Mouse (Mus musculus): ENCODE results near the gene Gm7073. TPM values are rescaled to one million over a fixed set of nuclear protein-coding genes. Genes with fewer than 3 reads are reported as not detected.

Gene Gm7073
- polyA plus RNA-seq (2015; fragmentation: Nextera tagmentation; extraction: Ambion mirVana) = not detected in 2 replicates

DNA sequence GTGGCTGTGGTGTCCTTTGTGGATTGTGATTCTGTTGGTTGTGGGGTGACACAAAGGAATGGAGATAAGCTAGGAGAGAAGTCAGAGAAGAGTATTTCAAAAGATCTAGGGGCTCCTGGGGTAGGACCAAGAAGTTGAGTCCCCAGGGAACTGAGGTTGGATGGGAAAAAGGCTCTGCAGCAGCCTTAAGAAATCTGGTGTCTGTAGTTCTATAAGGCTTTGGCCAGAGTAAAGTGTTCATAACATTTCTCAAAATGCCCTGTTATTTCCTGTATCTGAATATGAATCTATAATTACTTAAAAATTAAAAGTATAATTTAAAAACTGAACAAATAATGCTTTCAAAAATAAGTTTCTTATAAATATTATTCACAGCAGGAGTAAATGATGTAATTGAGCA, at the start of gene Gm7073:
TSS of gene Gm7073 (minus strand) at position 101 of the 400 bp plus-strand sequence.
- Histone ChIP-seq H3K36me3 (no peaks in the 10 kb centered on the region), H3K9me3 (replicated peaks) (no peaks in the 10 kb centered on the region), H3K27ac (no peak within 1 kb of the TSS), H3K4me3 (no peak within 1 kb of the TSS), H3K27me3 (0 out of 2 replicates have a peak, but pooled peaks cover 2% of the 10 kb centered on the region), H3K9ac (no peak within 1 kb of the TSS), H3K4me2 (no peak within 1 kb of the TSS), H3K4me1 (replicated peaks) (no peaks in the 10 kb centered on the region)
- no peak for ATAC-seq (replicated peaks; ENCODE audit: insufficient number of reproducible peaks, insufficient read depth, low FRiP score, low read depth)

DNA sequence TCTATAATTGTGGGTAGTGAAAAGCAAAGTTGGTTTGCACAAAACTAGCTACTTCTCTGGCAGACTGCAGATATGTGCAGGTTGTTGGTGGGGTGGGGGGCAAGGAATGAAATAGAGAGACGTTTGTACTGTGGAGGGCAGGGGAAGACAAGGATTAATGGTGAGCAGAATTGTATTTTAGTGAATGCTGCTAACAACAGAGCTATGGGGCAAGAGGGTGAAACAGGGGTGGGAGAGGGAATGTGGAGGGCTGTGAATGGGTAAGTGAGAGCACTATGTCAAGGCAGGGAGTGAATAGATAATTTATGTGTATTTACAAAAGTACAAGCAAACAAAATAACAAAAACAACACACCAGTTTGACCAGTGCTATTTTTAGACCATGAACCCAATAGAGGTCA, 31.5 kb upstream of the Gm7073 start:
- WGBS = 33% methylated on average over 1 of the region's 1 CpGs
- no peaks in the 10 kb centered on the region for H3K4me1 ChIP-seq (replicated peaks)
- H3K4me3 ChIP-seq = no peak overlapping the region
- no peaks in the 10 kb centered on the region for H3K9me3 ChIP-seq (replicated peaks)
- no peak overlapping the region for H3K9ac ChIP-seq
- no peaks in the 10 kb centered on the region for H3K36me3 ChIP-seq
- no peak for ATAC-seq (replicated peaks; ENCODE audit: insufficient number of reproducible peaks, insufficient read depth, low FRiP score, low read depth)
- no peak overlapping the region for H3K4me2 ChIP-seq
- H3K27me3 ChIP-seq = no peaks in the 10 kb centered on the region
- H3K27ac ChIP-seq = no peak overlapping the region

GRCm38 (mm10) chrX:60569047-60569446, 30.0 kb upstream of the Gm7073 start:
- ATAC-seq (replicated peaks; ENCODE audit: insufficient number of reproducible peaks, insufficient read depth, low FRiP score, low read depth) = no peak
- no peak overlapping the region for H3K4me3 ChIP-seq
- H3K27me3 ChIP-seq = no peaks in the 10 kb centered on the region
- H3K4me2 ChIP-seq = no peak overlapping the region
- no peak overlapping the region for H3K27ac ChIP-seq
- H3K9me3 ChIP-seq (replicated peaks) = no peaks in the 10 kb centered on the region
- no peak overlapping the region for H3K9ac ChIP-seq
- no peaks in the 10 kb centered on the region for H3K36me3 ChIP-seq
- H3K4me1 ChIP-seq (replicated peaks) = no peaks in the 10 kb centered on the region

- ATAC-seq (replicated peaks; ENCODE audit: insufficient number of reproducible peaks, insufficient read depth, low FRiP score, low read depth) = no peak
- no peaks in the 10 kb centered on the region for H3K4me1 ChIP-seq (replicated peaks)
- H3K9ac ChIP-seq = no peak overlapping the region
- no peaks in the 10 kb centered on the region for H3K27me3 ChIP-seq
- H3K27ac ChIP-seq = no peak overlapping the region
- WGBS = 42% methylated on average over 4 of the region's 4 CpGs
- no peaks in the 10 kb centered on the region for H3K36me3 ChIP-seq
- no peak overlapping the region for H3K4me3 ChIP-seq
- H3K9me3 ChIP-seq (replicated peaks) = no peaks in the 10 kb centered on the region
- no peak overlapping the region for H3K4me2 ChIP-seq
These were observed 16.2 kb upstream of the Gm7073 start for GRCm38 (mm10) chrX:60555242-60555641.

GRCm38 (mm10) chrX:60547444-60548304, 8.6 kb upstream of the Gm7073 start:
- Histone ChIP-seq H3K4me1 (replicated peaks) (no peaks in the 10 kb centered on the region), H3K9me3 (replicated peaks) (no peaks in the 10 kb centered on the region), H3K27ac (no peak overlapping the region), H3K27me3 (peaks cover 15% of the 10 kb centered on the region), H3K9ac (peak overlapping the region; percentile 44), H3K4me2 (peak overlapping the region; percentile 75), H3K4me3 (peak overlapping the region; percentile 62), H3K36me3 (no peaks in the 10 kb centered on the region)
- ATAC-seq (replicated peaks; ENCODE audit: insufficient number of reproducible peaks, insufficient read depth, low FRiP score, low read depth) = peak; percentile 83
- WGBS = 13% methylated on average over 44 of the region's 113 CpGs

- 10% methylated on average over 16 of the region's 16 CpGs for WGBS
- peak overlapping the region; percentile 44 for H3K9ac ChIP-seq
- peak overlapping the region; percentile 62 for H3K4me3 ChIP-seq
- no peaks in the 10 kb centered on the region for H3K36me3 ChIP-seq
- no peak for ATAC-seq (replicated peaks; ENCODE audit: insufficient number of reproducible peaks, insufficient read depth, low FRiP score, low read depth)
- peak overlapping the region; percentile 75 for H3K4me2 ChIP-seq
- no peaks in the 10 kb centered on the region for H3K9me3 ChIP-seq (replicated peaks)
- H3K4me1 ChIP-seq (replicated peaks) = no peaks in the 10 kb centered on the region
- H3K27ac ChIP-seq = no peak overlapping the region
- peaks cover 15% of the 10 kb centered on the region for H3K27me3 ChIP-seq
These were observed 8.0 kb upstream of the Gm7073 start for GRCm38 (mm10) chrX:60547098-60547443.

DNA sequence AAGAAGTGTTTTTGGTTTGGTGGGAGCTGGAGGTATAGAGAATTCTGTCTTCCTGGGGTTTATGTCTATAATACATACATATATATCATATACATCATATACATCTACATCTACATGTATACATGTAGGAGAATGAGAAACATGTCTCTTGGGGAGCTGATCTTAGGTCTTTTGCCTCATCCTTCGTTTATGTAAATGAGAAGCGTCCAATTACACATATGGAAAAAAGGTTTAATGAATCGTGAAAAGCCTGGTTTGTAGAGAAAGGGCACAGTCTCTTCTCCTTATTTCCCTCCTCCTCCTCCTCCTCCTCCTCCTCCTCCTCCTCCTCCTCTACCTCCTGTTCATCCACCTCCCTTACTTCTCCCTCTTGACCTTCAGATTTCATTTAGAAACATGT, 6.9 kb upstream of the Gm7073 start:
- Histone ChIP-seq H3K4me1 (replicated peaks) (no peaks in the 10 kb centered on the region), H3K9me3 (replicated peaks) (no peaks in the 10 kb centered on the region), H3K27ac (no peak overlapping the region), H3K9ac (no peak overlapping the region), H3K27me3 (peaks cover 15% of the 10 kb centered on the region), H3K36me3 (no peaks in the 10 kb centered on the region), H3K4me3 (no peak overlapping the region), H3K4me2 (no peak overlapping the region)
- WGBS = 46% methylated on average over 3 of the region's 3 CpGs
- no peak for ATAC-seq (replicated peaks; ENCODE audit: insufficient number of reproducible peaks, insufficient read depth, low FRiP score, low read depth)

DNA sequence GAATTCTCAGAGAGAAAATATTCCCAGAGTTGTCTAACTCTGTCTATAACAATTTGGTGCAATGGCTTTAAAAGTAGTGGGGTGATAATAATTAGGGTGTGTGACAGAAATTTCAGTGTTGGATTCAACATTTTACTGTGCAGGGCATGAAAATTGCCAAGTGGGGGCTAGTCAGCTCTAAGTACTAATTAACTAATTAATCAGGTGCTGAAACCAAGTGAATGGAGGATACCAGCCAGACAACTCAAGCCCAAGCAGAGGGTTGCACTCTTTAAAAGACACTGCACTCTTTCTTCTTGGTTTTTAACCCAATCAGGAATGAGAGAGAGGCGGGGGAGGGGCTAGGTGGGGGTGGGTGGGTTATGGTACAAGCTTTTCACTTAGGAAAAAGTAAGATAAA, 6.4 kb upstream of the Gm7073 start:
- H3K27ac ChIP-seq = no peak overlapping the region
- H3K9ac ChIP-seq = no peak overlapping the region
- 47% methylated on average over 1 of the region's 1 CpGs for WGBS
- no peak overlapping the region for H3K4me3 ChIP-seq
- no peaks in the 10 kb centered on the region for H3K9me3 ChIP-seq (replicated peaks)
- H3K36me3 ChIP-seq = no peaks in the 10 kb centered on the region
- H3K4me2 ChIP-seq = no peak overlapping the region
- H3K27me3 ChIP-seq = peaks cover 15% of the 10 kb centered on the region
- ATAC-seq (replicated peaks; ENCODE audit: insufficient number of reproducible peaks, insufficient read depth, low FRiP score, low read depth) = no peak
- no peaks in the 10 kb centered on the region for H3K4me1 ChIP-seq (replicated peaks)

- no peaks in the 10 kb centered on the region for H3K4me1 ChIP-seq (replicated peaks)
- no peak for ATAC-seq (replicated peaks; ENCODE audit: insufficient number of reproducible peaks, insufficient read depth, low FRiP score, low read depth)
- H3K9ac ChIP-seq = no peak overlapping the region
- H3K36me3 ChIP-seq = no peaks in the 10 kb centered on the region
- 50% methylated on average over 4 of the region's 4 CpGs for WGBS
- no peak overlapping the region for H3K4me3 ChIP-seq
- H3K4me2 ChIP-seq = no peak overlapping the region
- H3K27ac ChIP-seq = no peak overlapping the region
- no peaks in the 10 kb centered on the region for H3K9me3 ChIP-seq (replicated peaks)
- H3K27me3 ChIP-seq = peaks cover 9% of the 10 kb centered on the region
These were observed 5.0 kb upstream of the Gm7073 start for GRCm38 (mm10) chrX:60544098-60544497.

DNA sequence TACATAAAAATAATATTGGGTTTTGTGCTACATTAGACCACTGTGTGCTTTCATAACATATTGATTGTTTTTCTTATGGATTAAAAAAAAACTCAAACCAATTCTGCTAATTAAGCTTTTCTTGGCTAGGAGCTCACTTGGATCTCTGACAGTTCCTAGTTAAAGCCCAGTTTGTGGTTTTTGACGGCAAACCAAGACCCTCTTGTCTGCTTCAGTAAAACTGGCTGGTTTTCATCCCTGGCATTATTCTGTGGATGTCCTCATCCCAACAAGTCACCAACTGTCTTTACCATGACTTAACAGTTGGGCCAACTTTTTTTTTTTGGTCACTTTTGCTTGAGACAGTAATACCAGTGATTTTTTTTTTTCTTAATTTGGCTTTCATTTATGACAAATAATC, 3.9 kb upstream of the Gm7073 start:
- no peak overlapping the region for H3K27ac ChIP-seq
- no peak for ATAC-seq (replicated peaks; ENCODE audit: insufficient number of reproducible peaks, insufficient read depth, low FRiP score, low read depth)
- H3K27me3 ChIP-seq = peaks cover 2% of the 10 kb centered on the region; the same call in 1 of the 2 replicates
- no peak overlapping the region for H3K9ac ChIP-seq
- no peak overlapping the region for H3K4me3 ChIP-seq
- H3K36me3 ChIP-seq = no peaks in the 10 kb centered on the region
- no peaks in the 10 kb centered on the region for H3K4me1 ChIP-seq (replicated peaks)
- H3K9me3 ChIP-seq (replicated peaks) = no peaks in the 10 kb centered on the region
- H3K4me2 ChIP-seq = no peak overlapping the region
- WGBS = 53% methylated on average over 1 of the region's 1 CpGs

DNA sequence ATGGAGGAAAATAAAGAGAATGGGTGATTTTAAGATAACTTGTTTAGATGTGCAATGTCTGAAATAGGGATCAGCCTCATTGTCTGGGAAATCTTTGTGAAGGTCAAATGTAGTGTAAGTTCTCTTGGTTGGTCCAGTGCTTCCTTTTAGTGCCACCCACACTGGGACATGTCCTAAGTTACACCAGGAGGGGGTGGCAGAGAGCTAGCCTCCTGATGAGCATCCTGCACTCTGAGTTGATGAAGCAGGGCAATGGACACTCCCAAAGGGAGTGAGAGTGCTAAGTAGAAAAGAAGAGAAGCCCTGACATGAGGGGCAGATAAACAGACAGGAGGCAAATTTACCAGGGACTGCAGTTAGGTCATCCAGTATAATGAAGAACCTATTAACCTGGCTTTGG, 35.1 kb downstream of the Gm7073 start:
- Histone ChIP-seq H3K9me3 (replicated peaks) (no peaks in the 10 kb centered on the region), H3K36me3 (no peaks in the 10 kb centered on the region), H3K27me3 (no peaks in the 10 kb centered on the region)

DNA sequence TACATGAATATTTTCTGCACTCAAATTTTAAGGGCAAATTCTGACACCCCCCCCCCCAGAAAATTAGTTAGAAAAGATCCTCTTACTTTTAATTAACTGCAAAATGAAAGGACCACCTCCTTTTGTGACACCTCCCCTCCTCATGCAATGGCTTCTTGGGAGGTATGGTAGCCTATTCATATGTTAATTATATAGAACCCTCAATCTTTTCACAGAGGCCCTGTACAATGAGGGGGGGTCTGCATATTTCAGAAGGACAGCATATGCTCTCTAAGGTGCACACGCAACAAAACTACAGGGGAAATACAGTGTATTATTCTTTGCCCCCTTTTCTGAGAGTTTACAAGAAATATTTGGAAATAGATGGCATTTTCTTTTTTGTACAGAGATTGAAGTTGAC, 41.3 kb downstream of the Gm7073 start:
- Histone ChIP-seq H3K36me3 (no peaks in the 10 kb centered on the region), H3K9me3 (replicated peaks) (no peaks in the 10 kb centered on the region), H3K4me1 (replicated peaks) (no peaks in the 10 kb centered on the region), H3K27ac (no peak overlapping the region), H3K4me2 (no peak overlapping the region), H3K27me3 (no peaks in the 10 kb centered on the region), H3K4me3 (no peak overlapping the region), H3K9ac (no peak overlapping the region)
- no peak for ATAC-seq (replicated peaks; ENCODE audit: insufficient number of reproducible peaks, insufficient read depth, low FRiP score, low read depth)
- 59% methylated on average over 1 of the region's 1 CpGs for WGBS

More for the DNA sequence above, 35.1 kb downstream of the Gm7073 start:
- Histone ChIP-seq H3K27ac (no peak overlapping the region), H3K9ac (no peak overlapping the region), H3K4me3 (no peak overlapping the region), H3K4me1 (replicated peaks) (no peaks in the 10 kb centered on the region), H3K4me2 (no peak overlapping the region)
- ATAC-seq (replicated peaks; ENCODE audit: insufficient number of reproducible peaks, insufficient read depth, low FRiP score, low read depth) = no peak
